Mouse (Mus musculus): ENCODE data around the gene Skiv2l.

- TF ChIP-seq CTCF (IDR thresholded peaks at IDR 0.05; ENCODE audit: low read depth) = no peak
- TF ChIP-seq EP300 (IDR thresholded peaks at IDR 0.05; ENCODE audit: low read depth) = no peak
Measured at GRCm38 (mm10) chr17:34838785-34839184, 11.2 kb downstream of the Skiv2l start.
